Mouse (Mus musculus) heart, postnatal 0 days (tissue): ENCODE data around the gene Srrd. TPM values are rescaled to one million over a fixed set of nuclear protein-coding genes. Genes with fewer than 3 reads are reported as not detected.

Experiments used
- ATAC-seq: fragments of 200-750 bp; cut with Nextera tagmentation; 2 replicates; pipeline ENCODE4 v1.8.0; 2017; ENCODE audit warnings: low read depth, moderate number of reproducible peaks, moderate library complexity; ENCODE audit not compliant: insufficient read depth
- DNase-seq: peaks from one replicate; pipeline ENCODE4 v3.0.0-alpha.2; 2016; ENCODE audit warnings: low spot score
- H3K27ac ChIP-seq: fragments of 300-500 bp; sonication (generic); 2 replicates; pipeline ENCODE4 v1.5.1; 2014; ENCODE audit warnings: low read depth, mild to moderate bottlenecking
- H3K27me3 ChIP-seq: fragments of 300-500 bp; sonication (generic); 2 replicates; pipeline ENCODE4 v1.6.1; 2014; ENCODE audit warnings: low read length, mixed read lengths; ENCODE audit not compliant: control insufficient read depth, insufficient read depth
- H3K36me3 ChIP-seq: fragments of 300-500 bp; sonication (generic); replicated peaks from 2 replicates; pipeline ENCODE4 v1.6.1; 2014; ENCODE audit warnings: low read length, mixed read lengths; ENCODE audit not compliant: control insufficient read depth, insufficient read depth
- H3K4me1 ChIP-seq: fragments of 300-500 bp; sonication (generic); 2 replicates; pipeline ENCODE4 v1.6.1; 2014; ENCODE audit warnings: antibody characterized with exemption; ENCODE audit not compliant: control insufficient read depth, insufficient read depth
- H3K4me2 ChIP-seq: fragments of 300-500 bp; sonication (generic); 2 replicates; pipeline ENCODE4 v1.6.1; 2014; ENCODE audit warnings: low read depth, mild to moderate bottlenecking, low read length, moderate library complexity
- H3K4me3 ChIP-seq: fragments of 300-500 bp; sonication (generic); 2 replicates; pipeline ENCODE4 v1.5.1; 2014; ENCODE audit warnings: low read depth, low read length
- H3K9ac ChIP-seq: fragments of 300-500 bp; sonication (generic); replicated peaks from 2 replicates; pipeline ENCODE4 v1.6.1; 2014; ENCODE audit warnings: low read depth, low read length, mixed read lengths
- H3K9me3 ChIP-seq: fragments of 300-500 bp; sonication (generic); replicated peaks from 2 replicates; pipeline ENCODE4 v1.6.1; 2016; ENCODE audit warnings: low read length; ENCODE audit not compliant: control insufficient read depth
- CTCF ChIP-seq: IDR thresholded peaks from 2 replicates; pipeline ENCODE4 v1.5.1; 2016; ENCODE audit warnings: antibody characterized with exemption, control low read depth, low read depth
- EP300 ChIP-seq: IDR thresholded peaks from 2 replicates; pipeline ENCODE4 v1.6.1; 2016; ENCODE audit warnings: antibody characterized with exemption, low read depth
- WGBS: fragments of 180-500 bp; shearing (Covaris S2); extraction: QIAGEN DNeasy Blood & Tissue Kit; methylation state at CpG from one replicate; pipeline ENCODE4 v1.1.7; 2014; 5-methylcytosine and 5-hydroxymethylcytosine counted together
- polyA plus RNA-seq: library from polyadenylated mRNA; unstranded; fragments of >200 nt; fragmentation: Nextera tagmentation; extraction: Ambion mirVana; gene quantifications from 2 replicates; pipeline ENCODE4 v1.2.1, GENCODE M21; 2015
- total RNA-seq: library from RNA; depleted of rRNA; stranded (reverse); fragments of >200 nt; gene quantifications from 2 replicates; pipeline ENCODE4 v1.2.3, GENCODE M21; 2014; ENCODE audit warnings: low replicate concordance

Srrd gene
- total and polyA plus RNA-seq, 2 experiments from 2014 or later, result 18.2 to 65.2 TPM

GRCm38 (mm10) chr5:112326446-112327009 lies 16.3 kb downstream of the Srrd start:
- under 1% methylated on average over 32 of the region's 33 CpGs for WGBS
- Histone ChIP-seq H3K4me3 (peak overlapping the region; percentile 99), H3K27me3 (no peaks in the 10 kb centered on the region), H3K9ac (peak overlapping the region; percentile 84), H3K9me3 (no peaks in the 10 kb centered on the region), H3K36me3 (peaks cover 37% of the 10 kb centered on the region), H3K4me1 (peaks cover 21% of the 10 kb centered on the region), H3K27ac (peak overlapping the region; percentile 68), H3K4me2 (peak overlapping the region; percentile 89)
- TF ChIP-seq CTCF, result no peak
- TF ChIP-seq EP300, result no peak; the same call in 1 of the 2 replicates
- ATAC-seq, result peak; percentile 16
- no peak for DNase-seq

GRCm38 (mm10) chr5:112325546-112326445 lies 17.0 kb downstream of the Srrd start, which contains the start of gene Tfip11:
Tfip11 (plus strand) TSS chr5:112326358.
- Histone ChIP-seq H3K4me2 (peak within 1 kb of the TSS; percentile 89), H3K27ac (peak within 1 kb of the TSS; percentile 86), H3K9me3 (no peaks in the 10 kb centered on the region), H3K4me1 (peaks cover 25% of the 10 kb centered on the region), H3K9ac (peak within 1 kb of the TSS; percentile 84), H3K4me3 (peak within 1 kb of the TSS; percentile 99), H3K36me3 (peaks cover 30% of the 10 kb centered on the region), H3K27me3 (no peaks in the 10 kb centered on the region)
- TF ChIP-seq CTCF, result 0 out of 2 replicates have a peak, but pooled peaks have one; percentile 4
- peak; percentile 67 for TF ChIP-seq EP300
- peak; percentile 92 for ATAC-seq
- WGBS, result 6% methylated on average over 48 of the region's 48 CpGs
- peak; percentile 92 for DNase-seq

GRCm38 (mm10) chr5:112324637-112325545 lies 17.9 kb downstream of the Srrd start:
- Histone ChIP-seq H3K4me2 (peak overlapping the region; percentile 89), H3K36me3 (peaks cover 21% of the 10 kb centered on the region), H3K4me3 (peak overlapping the region; percentile 99), H3K27ac (peak overlapping the region; percentile 86), H3K9ac (0 out of 2 replicates have a peak overlapping the region, but pooled peaks have one; percentile 18), H3K4me1 (peaks cover 26% of the 10 kb centered on the region), H3K9me3 (no peaks in the 10 kb centered on the region), H3K27me3 (no peaks in the 10 kb centered on the region)
- DNase-seq, result peak; percentile 47
- WGBS, result 14% methylated on average over 24 of the region's 24 CpGs
- TF ChIP-seq CTCF (no peak), EP300 (no peak)
- peak; percentile 48; the same call in 1 of the 2 replicates for ATAC-seq

GRCm38 (mm10) chr5:112323246-112323645 lies 19.6 kb downstream of the Srrd start:
- H3K4me1 ChIP-seq, result peaks cover 26% of the 10 kb centered on the region
- TF ChIP-seq CTCF, result no peak
- no peak for TF ChIP-seq EP300
- H3K9me3 ChIP-seq, result no peaks in the 10 kb centered on the region
- H3K27ac ChIP-seq, result no peak overlapping the region
- no peaks in the 10 kb centered on the region for H3K27me3 ChIP-seq
- H3K36me3 ChIP-seq, result peaks cover 6% of the 10 kb centered on the region; the same call in 1 of the 2 replicates
- H3K4me3 ChIP-seq, result no peak overlapping the region
- H3K9ac ChIP-seq, result no peak overlapping the region
- ATAC-seq (no peak), DNase-seq (no peak)
- 83% methylated on average over 6 of the region's 6 CpGs for WGBS
- no peak overlapping the region for H3K4me2 ChIP-seq

- ATAC-seq (no peak), DNase-seq (no peak)
- Histone ChIP-seq H3K36me3 (peaks cover 2% of the 10 kb centered on the region; the same call in 1 of the 2 replicates), H3K4me2 (no peak overlapping the region), H3K4me3 (no peak overlapping the region), H3K9ac (no peak overlapping the region), H3K27ac (no peak overlapping the region), H3K9me3 (no peaks in the 10 kb centered on the region), H3K27me3 (no peaks in the 10 kb centered on the region), H3K4me1 (peaks cover 20% of the 10 kb centered on the region)
- 69% methylated on average over 4 of the region's 4 CpGs for WGBS
- no peak for TF ChIP-seq CTCF
- TF ChIP-seq EP300, result no peak
These were observed 21.5 kb downstream of the Srrd start for GRCm38 (mm10) chr5:112321376-112321775.
